ENCODE assay signal across 28 mouse cellular contexts in genomic region chr3:67886176-67886575, GRCm38 (mm10). TPM values are rescaled to one million over a fixed set of nuclear protein-coding genes. Genes with fewer than 3 reads are reported as not detected.
DNase-seq lines count a peak whose midpoint lies in the region; ATAC-seq lines count a peak whose summit lies in the region.
"Had no signal": no experiment of that assay in that cellular context is flagged by ENCODE, and none has a peak within 500 bp of the region (broad histone marks: within the 10 kb centered on the region; RNA-seq: fewer than 3 reads in every experiment).

No protein-coding gene starts in this region.

- no peaks in the 10 kb centered on the region for H3K4me1 ChIP-seq in hindbrain, embryonic 10.5 days (replicated peaks)
- H3K4me1 ChIP-seq in hindbrain, embryonic 13.5 days (replicated peaks) = 0 out of 2 replicates have a peak, but pooled peaks cover 6% of the 10 kb centered on the region
- H3K4me1 ChIP-seq in midbrain, embryonic 12.5 days = peaks cover 3% of the 10 kb centered on the region; the same call in 1 of the 2 replicates
- peaks cover 4% of the 10 kb centered on the region for H3K4me1 ChIP-seq in midbrain, embryonic 15.5 days
- H3K4me1 ChIP-seq: heart, embryonic 12.5 days; heart, embryonic 15.5 days; hindbrain, embryonic 15.5 days; intestine, embryonic 15.5 days had no signal

- 88% methylated on average over 1 of the region's 1 CpGs for WGBS in hindbrain, embryonic 10.5 days
- whole genome bisulfite sequencing in hindbrain, embryonic 13.5 days = 88% methylated on average over 1 of the region's 1 CpGs
- 74% methylated on average over 1 of the region's 1 CpGs for WGBS in midbrain, embryonic 12.5 days
- 73% methylated on average over 1 of the region's 1 CpGs for WGBS in midbrain, embryonic 15.5 days

- H3K9ac ChIP-seq in hindbrain, embryonic 13.5 days = no peak overlapping the region
- no peak overlapping the region for H3K9ac ChIP-seq in midbrain, embryonic 12.5 days (replicated peaks)
- no peak overlapping the region for H3K9ac ChIP-seq in midbrain, embryonic 15.5 days
- H3K9ac ChIP-seq: forebrain, embryonic 12.5 days; forebrain, embryonic 15.5 days; heart, embryonic 12.5 days; heart, embryonic 15.5 days; hindbrain, embryonic 15.5 days; intestine, embryonic 15.5 days had no signal

- no peak overlapping the region for H3K4me3 ChIP-seq in hindbrain, embryonic 10.5 days
- H3K4me3 ChIP-seq in hindbrain, embryonic 13.5 days = no peak overlapping the region
- no peak overlapping the region for H3K4me3 ChIP-seq in midbrain, embryonic 12.5 days
- H3K4me3 ChIP-seq in midbrain, embryonic 15.5 days = no peak overlapping the region
- H3K4me3 ChIP-seq: forebrain, embryonic 12.5 days; forebrain, embryonic 15.5 days; heart, embryonic 12.5 days; heart, embryonic 15.5 days; hindbrain, embryonic 15.5 days; intestine, embryonic 15.5 days had no signal

- intact Hi-C loops in left cerebral cortex, postnatal 4 days (cut with DNase I) = no loop called here
- intact Hi-C loops in left cerebral cortex, postnatal 36 days (cut with DNase I) = no loop called here

- H3K36me3 ChIP-seq in hindbrain, embryonic 10.5 days = no peaks in the 10 kb centered on the region
- H3K36me3 ChIP-seq in hindbrain, embryonic 13.5 days = no peaks in the 10 kb centered on the region
- no peaks in the 10 kb centered on the region for H3K36me3 ChIP-seq in midbrain, embryonic 12.5 days
- no peaks in the 10 kb centered on the region for H3K36me3 ChIP-seq in midbrain, embryonic 15.5 days (replicated peaks)
- H3K36me3 ChIP-seq: forebrain, embryonic 12.5 days; forebrain, embryonic 15.5 days; heart, embryonic 12.5 days; heart, embryonic 15.5 days; hindbrain, embryonic 15.5 days; intestine, embryonic 15.5 days had no signal

- DNase-seq in cerebellum, postnatal 10 days = peak; percentile 56 to 74
- DNase-seq in cerebellum, adult 11-12 months = no peak
- DNase-seq in hindbrain, embryonic 10.5 days (ENCODE audit: low spot score) = no peak
- DNase-seq in left cerebral cortex, postnatal 4 days = peak; percentile 31
- no peak for DNase-seq in left cerebral cortex, postnatal 36 days (ENCODE audit: low spot score in 2 of 2)
- DNase-seq: adrenal gland, adult 8-10 months; adrenal gland, postnatal 25 days; cerebellum, adult 2 months; cerebellum, adult 9-11 months; gastrocnemius, postnatal 25 days; heart, adult 18-20 months; heart, postnatal 10 days; heart, postnatal 36 days had no signal

- ATAC-seq in hindbrain, embryonic 13.5 days (ENCODE audit: low FRiP score) = no peak
- ATAC-seq in midbrain, embryonic 12.5 days (ENCODE audit: low FRiP score, low read depth) = no peak
- ATAC-seq in midbrain, embryonic 15.5 days (replicated peaks) = no peak
- ATAC-seq: activated CD4-positive, CD25-positive, alpha-beta regulatory T cell, adult 4 months; forebrain, embryonic 15.5 days; intestine, embryonic 15.5 days had no signal

- no peaks in the 10 kb centered on the region for H3K27me3 ChIP-seq in hindbrain, embryonic 10.5 days (ENCODE audit: insufficient read depth, poor library complexity, severe bottlenecking)
- H3K27me3 ChIP-seq in hindbrain, embryonic 13.5 days = no peaks in the 10 kb centered on the region
- no peaks in the 10 kb centered on the region for H3K27me3 ChIP-seq in midbrain, embryonic 12.5 days
- no peaks in the 10 kb centered on the region for H3K27me3 ChIP-seq in midbrain, embryonic 15.5 days (replicated peaks)
- H3K27me3 ChIP-seq: forebrain, embryonic 12.5 days; forebrain, embryonic 15.5 days; heart, embryonic 12.5 days; heart, embryonic 15.5 days; hindbrain, embryonic 15.5 days; intestine, embryonic 15.5 days had no signal

- H3K4me2 ChIP-seq in hindbrain, embryonic 13.5 days = no peak overlapping the region
- H3K4me2 ChIP-seq in midbrain, embryonic 12.5 days (replicated peaks) = no peak overlapping the region
- no peak overlapping the region for H3K4me2 ChIP-seq in midbrain, embryonic 15.5 days
- H3K4me2 ChIP-seq: forebrain, embryonic 12.5 days; forebrain, embryonic 15.5 days; heart, embryonic 12.5 days; heart, embryonic 15.5 days; hindbrain, embryonic 15.5 days; intestine, embryonic 15.5 days had no signal

- no peaks in the 10 kb centered on the region for H3K9me3 ChIP-seq in hindbrain, embryonic 10.5 days
- no peaks in the 10 kb centered on the region for H3K9me3 ChIP-seq in hindbrain, embryonic 13.5 days
- H3K9me3 ChIP-seq in midbrain, embryonic 12.5 days = no peaks in the 10 kb centered on the region
- no peaks in the 10 kb centered on the region for H3K9me3 ChIP-seq in midbrain, embryonic 15.5 days
- H3K9me3 ChIP-seq: forebrain, embryonic 12.5 days; forebrain, embryonic 15.5 days; heart, embryonic 12.5 days; heart, embryonic 15.5 days; hindbrain, embryonic 15.5 days; intestine, embryonic 15.5 days had no signal

- H3K27ac ChIP-seq in hindbrain, embryonic 10.5 days = 0 out of 2 replicates have a peak overlapping the region, but pooled peaks have one; percentile 4
- H3K27ac ChIP-seq in hindbrain, embryonic 13.5 days = no peak overlapping the region
- H3K27ac ChIP-seq in midbrain, embryonic 12.5 days (replicated peaks) = peak overlapping the region; percentile 58
- no peak overlapping the region for H3K27ac ChIP-seq in midbrain, embryonic 15.5 days
- H3K27ac ChIP-seq: forebrain, embryonic 12.5 days; forebrain, embryonic 15.5 days; heart, embryonic 15.5 days; hindbrain, embryonic 15.5 days; intestine, embryonic 15.5 days had no signal

RNA-seq across cellular contexts. Expression of gene Iqcj, which starts 5.8 kb away (rescaled TPM):
- not detected in 2 replicates for polyA plus RNA-seq in hindbrain, embryonic 10.5 days (2016; fragmentation: Nextera tagmentation; extraction: Ambion mirVana)
- polyA plus RNA-seq in hindbrain, embryonic 13.5 days (2015; fragmentation: Nextera tagmentation; extraction: Ambion mirVana) = 0.66 and 1.4 TPM in 2 replicates
- total RNA-seq in left cerebral cortex, postnatal 4 days (2021) = 1 to 10 TPM; 3.0 to 4.1 TPM
- 1 to 10 TPM; 2.6 to 5.9 TPM for total RNA-seq in left cerebral cortex, postnatal 36 days (2021)
- 0.97 and 2.0 TPM in 2 replicates for polyA plus RNA-seq in midbrain, embryonic 12.5 days (2016; fragmentation: Nextera tagmentation; extraction: Ambion mirVana)
- 1.00 and 1.5 TPM in 2 replicates for polyA plus RNA-seq in midbrain, embryonic 15.5 days (2015; fragmentation: Nextera tagmentation; extraction: Ambion mirVana)
- total RNA-seq: adrenal gland, adult 8-10 months; adrenal gland, postnatal 25 days; ES-E14; gastrocnemius, adult 8-10 months; gastrocnemius, postnatal 25 days; heart, adult 18-20 months; heart, postnatal 10 days; heart, postnatal 36 days had no signal
- polyA plus RNA-seq: activated CD4-positive, CD25-positive, alpha-beta regulatory T cell, adult 4 months; embryonic facial prominence, embryonic 11.5 days; embryonic facial prominence, embryonic 14.5 days; gonadal fat pad, adult 2 months; heart, embryonic 12.5 days; heart, embryonic 15.5 days; intestine, embryonic 15.5 days had no signal

RNA-seq across cellular contexts. Expression of gene Iqschfp, which starts 5.9 kb away (rescaled TPM):
- 0.12 TPM in 1 of 2 replicates, not detected in the other for polyA plus RNA-seq in hindbrain, embryonic 10.5 days (2016; fragmentation: Nextera tagmentation; extraction: Ambion mirVana)
- polyA plus RNA-seq in hindbrain, embryonic 13.5 days (2015; fragmentation: Nextera tagmentation; extraction: Ambion mirVana) = 3.4 and 3.6 TPM in 2 replicates
- total RNA-seq in left cerebral cortex, postnatal 4 days (2021) = 10 to 100 TPM; 15.2 to 17.4 TPM
- 10 to 100 TPM in 1 of 2 experiments, 1 to 10 TPM in 1; 9.5 to 13.2 TPM for total RNA-seq in left cerebral cortex, postnatal 36 days (2021)
- 2.9 and 6.1 TPM in 2 replicates for polyA plus RNA-seq in midbrain, embryonic 12.5 days (2016; fragmentation: Nextera tagmentation; extraction: Ambion mirVana)
- polyA plus RNA-seq in midbrain, embryonic 15.5 days (2015; fragmentation: Nextera tagmentation; extraction: Ambion mirVana) = 6.4 and 7.3 TPM in 2 replicates
- total RNA-seq: adrenal gland, adult 8-10 months; adrenal gland, postnatal 25 days; ES-E14; gastrocnemius, adult 8-10 months; gastrocnemius, postnatal 25 days; heart, adult 18-20 months; heart, postnatal 10 days; heart, postnatal 36 days had no signal
- polyA plus RNA-seq: activated CD4-positive, CD25-positive, alpha-beta regulatory T cell, adult 4 months; gonadal fat pad, adult 2 months; heart, embryonic 12.5 days; heart, embryonic 15.5 days; intestine, embryonic 15.5 days had no signal

Comparison
In these comparisons a context has a peak if more than half of its experiments do, and no peak if none do; other contexts are left out.
1. DNase-seq: peak in cerebellum, postnatal 10 days (2 of 2) and left cerebral cortex, postnatal 4 days (single experiment); none in cerebellum, adult 11-12 months (single experiment), hindbrain, embryonic 10.5 days (single experiment) and left cerebral cortex, postnatal 36 days (0 of 2).
2. H3K27ac ChIP-seq: peak in hindbrain, embryonic 10.5 days (single experiment) and midbrain, embryonic 12.5 days (single experiment); none in hindbrain, embryonic 13.5 days (single experiment) and midbrain, embryonic 15.5 days (single experiment).